Mouse (Mus musculus) cerebral cortex, adult 2 months (tissue): Measurements from ENCODE around the gene Traf3ip2.

Experiments
- WGBS: fragments of 180-500 bp; shearing (Covaris S2); methylation state at CpG from one replicate; pipeline ENCODE4 v1.1.7; 2018; 5-methylcytosine and 5-hydroxymethylcytosine counted together

The Traf3ip2 gene

GRCm38 (mm10) chr10:39612633-39612988 lies at the start of gene Traf3ip2:
Gene Traf3ip2, plus strand, starts transcription at chr10:39612934.
- WGBS = 66% methylated on average over 4 of the region's 4 CpGs

DNA sequence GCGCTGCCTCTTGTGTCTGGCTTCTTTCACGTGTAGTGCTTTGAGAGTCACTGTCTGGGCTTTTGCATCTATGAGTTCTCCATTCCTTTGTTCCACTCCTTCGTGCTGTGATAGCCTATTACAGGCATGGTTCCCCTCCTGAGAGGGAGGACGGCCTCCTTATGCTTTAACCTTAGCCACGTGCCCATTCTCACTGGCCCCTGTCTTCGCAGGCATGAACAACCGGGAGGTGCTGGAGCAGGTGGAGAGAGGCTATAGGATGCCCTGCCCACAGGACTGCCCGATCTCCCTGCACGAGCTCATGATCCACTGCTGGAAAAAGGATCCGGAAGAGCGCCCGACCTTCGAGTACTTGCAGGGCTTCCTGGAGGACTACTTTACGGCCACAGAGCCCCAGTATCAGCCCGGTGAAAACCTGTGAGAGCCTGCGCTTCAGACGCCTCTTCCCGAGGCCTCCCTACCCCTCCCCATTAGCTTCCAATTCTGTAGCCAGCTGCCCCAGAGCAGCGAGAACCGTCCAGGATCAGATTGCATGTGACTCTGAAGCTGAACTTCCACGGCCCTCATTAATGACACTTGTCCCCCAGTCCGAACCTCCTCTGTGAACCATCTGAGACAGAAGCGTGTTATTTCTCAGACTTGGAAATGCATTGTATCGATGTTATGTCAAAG lies 49.0 kb upstream of the Traf3ip2 start:
- WGBS = 82% methylated on average over 24 of the region's 24 CpGs

- 88% methylated on average over 12 of the region's 12 CpGs for WGBS
Measured at GRCm38 (mm10) chr10:39566901-39567300, 45.8 kb upstream of the Traf3ip2 start.

GRCm38 (mm10) chr10:39568991-39569390 lies 43.7 kb upstream of the Traf3ip2 start:
- 81% methylated on average over 4 of the region's 4 CpGs for WGBS

DNA sequence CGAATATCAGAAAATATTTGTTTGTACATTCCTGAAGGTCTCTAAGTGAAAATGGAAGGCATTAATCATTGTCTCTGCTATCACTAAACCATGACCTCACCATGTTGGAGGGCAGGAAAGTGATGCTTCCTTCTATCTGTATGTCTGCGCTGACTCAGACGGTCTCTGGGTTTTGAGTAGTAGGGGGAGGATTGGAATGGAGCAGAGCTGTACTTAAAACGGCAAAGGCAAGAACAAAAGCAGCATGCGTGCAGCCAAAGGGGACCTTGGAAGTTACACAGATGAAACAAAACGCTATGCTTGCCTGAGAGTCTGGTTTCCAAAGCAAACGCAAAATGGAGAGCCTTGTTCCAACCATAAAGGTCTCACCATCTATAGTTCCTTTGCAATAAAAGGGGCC lies 41.7 kb upstream of the Traf3ip2 start:
- 41% methylated on average over 7 of the region's 7 CpGs for WGBS

DNA sequence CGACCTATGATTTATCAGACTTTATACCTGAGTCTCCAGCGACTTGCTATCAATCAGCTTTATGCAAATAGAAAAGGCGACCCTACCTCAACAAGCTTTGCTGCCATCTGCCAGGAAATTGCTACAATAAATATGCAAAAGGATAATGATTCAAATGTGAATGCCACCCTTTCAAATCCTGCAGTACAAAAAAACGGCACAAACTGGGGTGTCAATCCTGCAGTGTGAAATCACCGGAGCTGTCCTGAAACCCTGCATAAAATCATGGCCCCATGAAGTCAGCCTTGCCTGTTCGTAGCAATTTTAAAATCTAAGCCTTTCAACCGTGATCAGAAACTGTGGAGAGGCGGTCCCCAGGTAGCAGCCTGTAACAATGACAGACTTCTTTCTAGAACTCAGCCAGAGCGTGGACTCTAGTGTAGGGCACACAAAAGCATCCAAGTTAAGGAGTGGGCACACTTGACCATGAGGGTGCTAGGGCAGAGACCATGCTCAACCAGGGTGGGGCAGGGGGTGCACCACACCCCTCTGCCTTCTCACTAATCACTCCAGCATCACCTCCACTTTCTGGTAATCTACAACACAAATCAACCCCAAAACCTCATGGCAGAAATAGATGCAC lies 40.6 kb upstream of the Traf3ip2 start:
- 60% methylated on average over 9 of the region's 9 CpGs for WGBS

GRCm38 (mm10) chr10:39572672-39573051 lies 40.1 kb upstream of the Traf3ip2 start:
- 34% methylated on average over 6 of the region's 6 CpGs for WGBS

DNA sequence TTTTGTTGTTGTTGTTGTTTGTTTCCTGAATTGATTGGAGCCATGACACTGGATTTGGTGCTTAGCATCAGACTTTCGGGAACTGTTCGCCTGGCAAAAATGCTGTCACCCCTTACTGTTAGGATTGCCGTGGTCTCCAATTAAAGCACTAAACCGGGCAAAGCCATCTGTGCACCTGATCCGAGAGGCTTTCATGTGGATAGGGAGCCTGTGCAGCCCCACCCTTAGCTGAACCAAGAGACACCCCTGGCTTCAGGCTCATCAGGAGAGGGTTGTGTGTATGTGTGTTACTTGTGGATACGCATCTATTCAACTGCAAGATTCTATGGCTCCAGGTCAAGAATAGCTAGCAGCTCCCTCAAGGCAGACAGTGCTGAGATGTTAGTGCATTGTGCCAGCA lies 36.3 kb upstream of the Traf3ip2 start:
- WGBS = 85% methylated on average over 6 of the region's 6 CpGs

GRCm38 (mm10) chr10:39580477-39580876 lies 32.3 kb upstream of the Traf3ip2 start:
- 95% methylated on average over 8 of the region's 8 CpGs for WGBS

- 93% methylated on average over 2 of the region's 2 CpGs for WGBS
Measured at GRCm38 (mm10) chr10:39582385-39582784, 30.3 kb upstream of the Traf3ip2 start.

- 58% methylated on average over 12 of the region's 12 CpGs for WGBS
Measured at GRCm38 (mm10) chr10:39583718-39584117, 29.0 kb upstream of the Traf3ip2 start.

- WGBS = 33% methylated on average over 5 of the region's 5 CpGs
Measured at GRCm38 (mm10) chr10:39587290-39587925, 25.3 kb upstream of the Traf3ip2 start.

DNA sequence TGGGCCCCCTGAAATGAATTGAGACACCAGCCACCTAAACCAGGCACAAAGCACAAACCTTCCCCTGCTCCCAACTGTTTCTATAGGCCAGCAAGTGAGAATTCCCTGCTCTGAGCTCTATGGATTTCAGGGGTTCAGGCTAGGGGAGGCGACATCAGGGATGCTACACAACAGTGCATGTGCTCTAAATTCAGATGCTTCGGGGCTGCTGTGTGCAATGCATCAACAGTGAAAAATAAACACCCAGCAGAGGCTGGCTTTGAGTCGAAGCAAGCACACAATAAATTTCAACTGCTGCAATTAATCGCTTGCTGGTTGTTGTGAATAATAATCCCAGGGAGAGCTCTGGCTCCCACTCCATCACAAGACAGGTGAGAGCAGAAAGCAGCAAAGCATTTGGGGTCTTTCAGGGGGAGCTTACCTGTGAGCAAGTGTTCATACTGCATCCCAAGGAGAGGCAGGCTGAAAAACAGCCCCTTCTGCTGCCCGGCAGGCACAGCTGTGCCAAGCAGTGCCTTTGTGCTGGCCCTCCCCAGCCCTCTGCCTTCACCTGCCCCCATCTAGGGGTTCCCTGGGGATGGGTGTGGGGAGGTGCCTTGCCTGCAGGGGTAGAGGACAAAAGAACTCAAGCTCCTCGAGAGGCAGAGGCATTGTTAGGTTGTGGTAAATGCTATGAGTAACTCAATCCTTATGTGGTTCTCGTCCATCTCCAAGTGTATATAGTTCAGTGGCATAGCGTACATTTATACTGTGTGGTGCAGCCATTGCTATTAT lies 24.6 kb upstream of the Traf3ip2 start:
- 84% methylated on average over 8 of the region's 8 CpGs for WGBS

GRCm38 (mm10) chr10:39589765-39590546 lies 22.8 kb upstream of the Traf3ip2 start:
- 84% methylated on average over 19 of the region's 19 CpGs for WGBS

DNA sequence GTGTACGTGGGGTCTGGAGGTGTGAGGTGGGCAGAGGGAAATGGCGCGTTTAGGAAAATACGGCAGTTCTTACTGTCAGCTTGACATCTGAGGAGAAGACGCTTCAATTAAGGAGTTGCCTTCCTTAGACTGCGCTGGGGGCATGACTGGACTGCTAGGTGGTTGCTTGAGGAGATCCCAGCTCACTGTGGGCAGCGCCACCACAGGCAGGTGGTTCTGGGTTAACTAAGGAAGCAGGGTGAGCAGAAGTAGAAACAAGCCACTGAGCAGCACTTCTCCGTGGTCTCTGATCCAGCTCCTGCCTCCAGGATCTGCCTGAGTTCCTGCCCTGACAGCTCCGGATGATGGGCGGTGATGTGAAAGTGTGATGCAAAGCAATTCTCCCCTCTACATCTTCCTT lies 22.1 kb upstream of the Traf3ip2 start:
- WGBS = 92% methylated on average over 10 of the region's 10 CpGs

DNA sequence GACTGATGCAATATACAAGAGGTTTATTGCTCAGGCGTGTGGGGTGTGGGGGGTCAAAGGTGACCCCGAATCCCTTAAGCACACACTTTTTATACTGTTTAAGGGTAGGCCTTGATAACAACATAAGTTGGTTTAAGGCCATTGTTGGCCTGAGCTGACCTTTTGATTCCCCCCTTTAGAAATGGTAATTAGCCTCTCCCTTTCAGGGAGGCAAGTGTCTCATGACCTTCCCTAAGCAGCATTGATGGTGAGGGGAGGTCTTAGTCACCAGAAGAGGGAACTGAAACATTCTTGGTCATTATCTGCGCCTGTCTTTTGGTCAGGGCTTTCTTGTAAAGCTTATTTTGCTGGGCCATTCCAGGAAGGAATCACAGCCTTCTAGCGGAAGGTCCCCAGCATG lies 20.2 kb upstream of the Traf3ip2 start:
- 94% methylated on average over 4 of the region's 4 CpGs for WGBS

DNA sequence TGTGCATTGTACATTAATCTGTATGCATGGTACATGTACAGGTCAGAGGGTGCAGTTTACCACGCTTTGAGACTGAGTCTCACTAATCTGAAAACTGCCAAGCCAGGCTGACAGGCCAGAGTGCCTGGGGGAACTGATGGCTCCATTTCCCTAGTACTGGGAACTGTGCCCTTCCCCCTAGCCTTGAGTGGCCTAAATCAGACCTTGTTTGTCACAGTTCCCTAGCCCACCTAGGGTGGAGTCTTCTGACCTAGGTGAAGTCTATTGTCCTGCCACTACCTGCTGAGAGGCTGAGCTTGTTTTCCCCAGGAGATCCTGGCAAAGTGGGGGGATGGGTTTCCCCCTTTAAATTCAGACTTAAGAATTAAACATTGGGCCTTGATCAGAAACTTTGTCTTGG lies 18.0 kb upstream of the Traf3ip2 start:
- WGBS = 92% methylated on average over 1 of the region's 1 CpGs

DNA sequence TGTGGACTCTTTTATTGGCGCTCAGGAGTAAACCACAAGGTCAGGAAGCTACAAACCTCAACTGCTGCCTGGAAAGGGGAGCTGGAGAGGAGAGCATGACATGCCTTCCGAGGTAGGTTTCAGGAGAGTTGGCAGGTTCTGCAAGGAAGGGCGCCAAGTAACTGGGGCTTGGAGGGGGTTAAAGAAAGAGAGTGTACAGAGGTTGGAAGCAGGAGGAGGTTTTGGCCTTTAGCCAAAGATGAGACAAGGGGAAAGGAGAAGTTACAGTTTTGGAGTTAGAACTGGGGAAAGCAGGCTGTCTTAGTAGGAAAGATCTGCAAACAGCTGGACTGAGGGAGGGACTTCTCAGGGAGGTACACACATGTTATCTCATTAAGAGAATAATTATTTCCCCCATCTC lies 16.9 kb upstream of the Traf3ip2 start:
- 76% methylated on average over 3 of the region's 3 CpGs for WGBS

DNA sequence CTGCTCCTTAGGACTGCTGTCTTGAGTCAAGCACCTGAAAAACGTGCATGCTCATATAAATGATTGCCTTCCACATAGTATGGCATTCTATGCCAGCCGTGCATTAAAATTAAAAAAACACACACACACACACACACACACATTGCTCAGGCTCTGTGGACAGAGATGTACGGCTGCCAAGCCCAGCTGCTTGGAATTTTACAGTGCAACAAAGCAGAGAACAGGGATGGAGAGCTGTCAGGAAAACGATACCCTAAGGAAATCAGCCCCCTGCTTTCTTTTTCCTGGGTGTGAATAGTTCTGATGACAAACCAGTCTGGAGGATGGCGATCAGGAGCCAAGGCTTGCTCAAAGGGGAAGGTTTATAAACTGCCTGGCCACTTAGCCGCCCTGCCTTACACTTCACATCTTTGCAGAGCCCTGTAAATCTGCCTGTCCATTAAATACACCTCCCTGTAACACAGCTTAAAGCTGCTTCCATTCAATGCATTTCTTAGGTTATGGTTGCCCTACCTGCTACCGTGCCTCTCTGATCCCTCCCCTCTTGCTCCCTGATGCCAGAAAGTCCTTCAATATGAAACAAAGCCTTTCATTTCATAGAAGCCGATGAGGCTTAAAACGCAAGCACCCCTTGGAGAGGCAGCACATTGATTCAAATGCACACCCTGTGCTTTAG lies 15.5 kb upstream of the Traf3ip2 start:
- 45% methylated on average over 9 of the region's 9 CpGs for WGBS

- 58% methylated on average over 3 of the region's 3 CpGs for WGBS
Measured at GRCm38 (mm10) chr10:39597792-39598183, 14.9 kb upstream of the Traf3ip2 start.

- 92% methylated on average over 4 of the region's 4 CpGs for WGBS
Measured at GRCm38 (mm10) chr10:39599601-39600000, 13.1 kb upstream of the Traf3ip2 start.
